Mouse (Mus musculus): Measurements from ENCODE around the gene Cope. TPM values are rescaled to one million over a fixed set of nuclear protein-coding genes. Genes with fewer than 3 reads are reported as not detected.

Gene Cope
- total and polyA plus RNA-seq, 2 experiments from 2014 or later, result 97.1 to 264 TPM

DNA sequence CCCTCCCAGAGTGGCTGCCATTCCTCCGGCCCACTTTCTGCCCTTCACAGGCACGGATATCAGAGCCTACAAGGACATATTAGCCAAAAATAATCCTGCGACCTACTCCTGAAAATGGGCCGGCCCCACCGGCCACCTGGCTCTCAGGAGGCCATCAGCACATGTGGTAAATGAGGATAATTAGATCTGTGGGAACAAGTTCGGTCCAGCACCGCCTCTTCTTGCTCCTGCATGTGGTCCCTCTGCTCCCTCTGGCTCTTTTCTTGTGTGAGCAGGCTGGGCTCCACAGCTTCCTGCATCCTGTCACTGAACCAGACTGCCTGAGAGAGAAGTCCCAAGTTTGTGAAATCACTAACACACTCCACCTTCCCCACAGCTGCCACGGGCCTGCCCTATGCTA, 23.1 kb upstream of the Cope start:
- WGBS, result 73% methylated on average over 8 of the region's 8 CpGs
- no peaks in the 10 kb centered on the region for H3K27me3 ChIP-seq (ENCODE audit: insufficient read depth, low read length)
- ATAC-seq (ENCODE audit: low FRiP score), result no peak
- no peak overlapping the region for H3K27ac ChIP-seq (ENCODE audit: low read depth, low read length)
- no peaks in the 10 kb centered on the region for H3K4me1 ChIP-seq (ENCODE audit: insufficient read depth, low read length)
- H3K9ac ChIP-seq (replicated peaks; ENCODE audit: low read length, poor library complexity, severe bottlenecking), result no peak overlapping the region
- no peak for TF ChIP-seq CTCF (IDR thresholded peaks at IDR 0.05)
- no peak overlapping the region for H3K4me2 ChIP-seq (ENCODE audit: low read depth, low read length, poor library complexity, severe bottlenecking)
- no peak for DNase-seq (ENCODE audit: low spot score)
- no peak overlapping the region for H3K4me3 ChIP-seq (ENCODE audit: low read depth, low read length)
- no peaks in the 10 kb centered on the region for H3K36me3 ChIP-seq (ENCODE audit: insufficient read depth, low read length)
- H3K9me3 ChIP-seq (ENCODE audit: low read length), result no peaks in the 10 kb centered on the region

- ATAC-seq (ENCODE audit: low FRiP score) (no peak), DNase-seq (ENCODE audit: low spot score) (no peak)
- H3K36me3 ChIP-seq (ENCODE audit: insufficient read depth, low read length), result peaks cover 2% of the 10 kb centered on the region; the same call in 1 of the 2 replicates
- no peak for TF ChIP-seq CTCF (IDR thresholded peaks at IDR 0.05)
- H3K27ac ChIP-seq (ENCODE audit: low read depth, low read length), result no peak overlapping the region
- no peak overlapping the region for H3K9ac ChIP-seq (replicated peaks; ENCODE audit: low read length, poor library complexity, severe bottlenecking)
- no peaks in the 10 kb centered on the region for H3K27me3 ChIP-seq (ENCODE audit: insufficient read depth, low read length)
- no peak overlapping the region for H3K4me3 ChIP-seq (ENCODE audit: low read depth, low read length)
- WGBS, result 39% methylated on average over 3 of the region's 3 CpGs
- no peaks in the 10 kb centered on the region for H3K9me3 ChIP-seq (ENCODE audit: low read length)
- H3K4me2 ChIP-seq (ENCODE audit: low read depth, low read length, poor library complexity, severe bottlenecking), result no peak overlapping the region
- no peaks in the 10 kb centered on the region for H3K4me1 ChIP-seq (ENCODE audit: insufficient read depth, low read length)
Observed at GRCm38 (mm10) chr8:70281001-70281400, 21.3 kb upstream of the Cope start.

- H3K4me2 ChIP-seq (ENCODE audit: low read depth, low read length, poor library complexity, severe bottlenecking), result peak within 1 kb of the TSS; percentile 92
- H3K27me3 ChIP-seq (ENCODE audit: insufficient read depth, low read length), result no peaks in the 10 kb centered on the region
- H3K9ac ChIP-seq (replicated peaks; ENCODE audit: low read length, poor library complexity, severe bottlenecking), result peak within 1 kb of the TSS; percentile 71
- TF ChIP-seq CTCF (IDR thresholded peaks at IDR 0.05), result peak; percentile 84
- peak; percentile 76 for DNase-seq (ENCODE audit: low spot score)
- H3K9me3 ChIP-seq (ENCODE audit: low read length), result no peaks in the 10 kb centered on the region
- peak; percentile 86 for ATAC-seq (ENCODE audit: low FRiP score)
- H3K4me1 ChIP-seq (ENCODE audit: insufficient read depth, low read length), result no peaks in the 10 kb centered on the region
- H3K36me3 ChIP-seq (ENCODE audit: insufficient read depth, low read length), result peaks cover 3% of the 10 kb centered on the region; the same call in 1 of the 2 replicates
- 0% methylated on average over 31 of the region's 36 CpGs for WGBS
- H3K4me3 ChIP-seq (ENCODE audit: low read depth, low read length), result peak within 1 kb of the TSS; percentile 67
- H3K27ac ChIP-seq (ENCODE audit: low read depth, low read length), result peak within 1 kb of the TSS; percentile 43
Observed at GRCm38 (mm10) chr8:70282603-70283135, 19.6 kb upstream of the Cope start, which contains the start of gene Homer3. Gene Homer3, plus strand, starts transcription at chr8:70282827.

DNA sequence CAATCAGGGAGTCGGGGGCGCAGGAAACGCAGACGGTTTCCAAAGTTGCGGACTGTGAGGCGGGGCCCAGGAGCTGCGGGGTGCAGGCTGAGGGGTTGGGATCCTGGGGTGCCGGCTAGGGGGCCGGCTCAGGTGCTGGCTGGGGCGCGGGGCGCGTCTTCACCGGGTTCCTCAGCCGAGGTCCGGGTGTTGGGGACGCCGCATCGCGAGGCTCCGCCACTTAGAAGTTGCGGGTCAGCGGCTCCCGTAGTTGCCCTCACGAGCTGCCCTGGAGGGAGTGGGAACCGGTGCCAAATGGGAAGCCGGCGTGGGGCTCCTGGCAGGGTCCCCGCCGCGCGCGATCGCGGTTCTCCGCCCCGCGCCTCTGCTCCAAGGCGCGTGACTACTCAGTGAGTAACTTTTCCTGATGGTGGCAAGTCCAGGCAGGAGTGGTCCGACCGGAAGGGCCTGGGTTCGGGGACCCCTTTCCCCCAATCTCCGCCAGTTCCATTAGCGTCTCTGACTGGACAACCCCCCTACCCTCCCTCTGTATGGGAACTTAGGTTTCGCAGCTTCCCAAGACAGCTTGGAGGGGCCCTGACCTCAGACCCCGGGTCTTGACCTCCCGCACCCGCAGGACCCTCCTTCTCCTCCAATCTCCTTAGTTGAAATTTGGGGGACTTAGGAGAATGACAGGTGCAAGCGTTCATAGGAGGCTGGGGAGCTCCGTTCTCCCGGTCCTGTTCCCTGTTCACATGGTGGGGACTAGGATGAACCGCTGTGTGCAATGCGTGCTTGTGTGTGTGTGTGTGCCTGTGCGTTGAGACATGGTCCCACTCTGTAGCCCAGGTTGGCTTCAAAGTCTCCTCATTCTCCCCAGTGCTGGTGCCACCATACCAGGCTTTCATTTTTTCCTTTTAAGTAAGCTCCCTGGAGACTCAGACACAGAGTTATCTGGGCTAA, 18.9 kb upstream of the Cope start:
- WGBS, result under 1% methylated on average over 52 of the region's 55 CpGs
- Histone ChIP-seq H3K27ac (ENCODE audit: low read depth, low read length) (peak overlapping the region; percentile 43), H3K4me1 (ENCODE audit: insufficient read depth, low read length) (no peaks in the 10 kb centered on the region), H3K36me3 (ENCODE audit: insufficient read depth, low read length) (peaks cover 3% of the 10 kb centered on the region; the same call in 1 of the 2 replicates), H3K27me3 (ENCODE audit: insufficient read depth, low read length) (no peaks in the 10 kb centered on the region), H3K4me3 (ENCODE audit: low read depth, low read length) (peak overlapping the region; percentile 67), H3K9me3 (ENCODE audit: low read length) (no peaks in the 10 kb centered on the region), H3K9ac (replicated peaks; ENCODE audit: low read length, poor library complexity, severe bottlenecking) (peak overlapping the region; percentile 71), H3K4me2 (ENCODE audit: low read depth, low read length, poor library complexity, severe bottlenecking) (peak overlapping the region; percentile 92)
- no peak for TF ChIP-seq CTCF (IDR thresholded peaks at IDR 0.05)
- DNase-seq (ENCODE audit: low spot score) (peak; percentile 15), ATAC-seq (ENCODE audit: low FRiP score) (peak; percentile 53)

DNA sequence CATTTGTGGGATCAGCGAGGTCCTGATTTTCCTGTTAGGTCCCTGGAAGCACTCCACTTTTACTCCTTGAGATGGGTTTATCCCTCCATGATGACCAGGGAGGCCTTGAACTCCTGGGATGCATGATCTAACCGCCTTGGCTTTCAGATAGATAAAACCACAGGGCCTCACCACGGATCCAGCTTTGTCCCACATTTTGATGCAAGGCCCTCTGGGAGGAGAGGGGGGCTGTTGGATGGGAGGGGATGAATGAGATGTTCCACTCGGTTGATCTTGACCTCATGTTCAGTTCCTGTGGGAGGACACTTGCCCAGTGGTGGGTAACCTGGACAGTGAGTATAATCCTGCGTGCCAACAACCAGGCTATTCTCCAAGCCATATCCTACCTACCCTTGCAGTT, 17.9 kb upstream of the Cope start:
- no peaks in the 10 kb centered on the region for H3K27me3 ChIP-seq (ENCODE audit: insufficient read depth, low read length)
- peaks cover 3% of the 10 kb centered on the region; the same call in 1 of the 2 replicates for H3K36me3 ChIP-seq (ENCODE audit: insufficient read depth, low read length)
- ATAC-seq (ENCODE audit: low FRiP score), result no peak
- DNase-seq (ENCODE audit: low spot score), result no peak
- no peaks in the 10 kb centered on the region for H3K4me1 ChIP-seq (ENCODE audit: insufficient read depth, low read length)
- 59% methylated on average over 5 of the region's 5 CpGs for WGBS
- TF ChIP-seq CTCF (IDR thresholded peaks at IDR 0.05), result no peak
- H3K4me3 ChIP-seq (ENCODE audit: low read depth, low read length), result no peak overlapping the region
- no peaks in the 10 kb centered on the region for H3K9me3 ChIP-seq (ENCODE audit: low read length)
- H3K27ac ChIP-seq (ENCODE audit: low read depth, low read length), result no peak overlapping the region
- H3K4me2 ChIP-seq (ENCODE audit: low read depth, low read length, poor library complexity, severe bottlenecking), result no peak overlapping the region
- no peak overlapping the region for H3K9ac ChIP-seq (replicated peaks; ENCODE audit: low read length, poor library complexity, severe bottlenecking)

DNA sequence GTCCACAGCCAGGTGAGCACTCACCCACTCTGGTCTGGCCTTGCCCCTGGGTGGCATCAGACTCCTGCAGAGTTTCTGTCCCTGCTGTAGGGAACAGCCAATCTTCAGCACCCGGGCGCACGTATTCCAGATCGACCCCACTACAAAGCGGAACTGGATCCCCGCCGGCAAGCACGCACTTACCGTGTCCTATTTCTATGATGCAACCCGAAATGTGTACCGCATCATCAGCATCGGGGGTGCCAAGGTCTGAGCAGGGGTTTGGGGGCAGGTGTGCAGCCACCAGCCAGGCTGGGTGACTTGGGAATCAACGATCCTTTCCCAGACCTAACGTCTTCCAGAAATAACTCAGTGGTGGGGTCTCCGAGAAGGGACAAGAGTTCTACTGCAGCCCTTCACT, 17.0 kb upstream of the Cope start:
- ATAC-seq (ENCODE audit: low FRiP score) (no peak), DNase-seq (ENCODE audit: low spot score) (no peak)
- WGBS, result 96% methylated on average over 15 of the region's 15 CpGs
- Histone ChIP-seq H3K27ac (ENCODE audit: low read depth, low read length) (no peak overlapping the region), H3K4me2 (ENCODE audit: low read depth, low read length, poor library complexity, severe bottlenecking) (no peak overlapping the region), H3K27me3 (ENCODE audit: insufficient read depth, low read length) (no peaks in the 10 kb centered on the region), H3K9me3 (ENCODE audit: low read length) (no peaks in the 10 kb centered on the region), H3K9ac (replicated peaks; ENCODE audit: low read length, poor library complexity, severe bottlenecking) (no peak overlapping the region), H3K36me3 (ENCODE audit: insufficient read depth, low read length) (peaks cover 3% of the 10 kb centered on the region; the same call in 1 of the 2 replicates), H3K4me1 (ENCODE audit: insufficient read depth, low read length) (no peaks in the 10 kb centered on the region), H3K4me3 (ENCODE audit: low read depth, low read length) (no peak overlapping the region)
- TF ChIP-seq CTCF (IDR thresholded peaks at IDR 0.05), result no peak
